Mouse (Mus musculus): Measurements from ENCODE around the gene Tiam1.

The Tiam1 gene

DNA sequence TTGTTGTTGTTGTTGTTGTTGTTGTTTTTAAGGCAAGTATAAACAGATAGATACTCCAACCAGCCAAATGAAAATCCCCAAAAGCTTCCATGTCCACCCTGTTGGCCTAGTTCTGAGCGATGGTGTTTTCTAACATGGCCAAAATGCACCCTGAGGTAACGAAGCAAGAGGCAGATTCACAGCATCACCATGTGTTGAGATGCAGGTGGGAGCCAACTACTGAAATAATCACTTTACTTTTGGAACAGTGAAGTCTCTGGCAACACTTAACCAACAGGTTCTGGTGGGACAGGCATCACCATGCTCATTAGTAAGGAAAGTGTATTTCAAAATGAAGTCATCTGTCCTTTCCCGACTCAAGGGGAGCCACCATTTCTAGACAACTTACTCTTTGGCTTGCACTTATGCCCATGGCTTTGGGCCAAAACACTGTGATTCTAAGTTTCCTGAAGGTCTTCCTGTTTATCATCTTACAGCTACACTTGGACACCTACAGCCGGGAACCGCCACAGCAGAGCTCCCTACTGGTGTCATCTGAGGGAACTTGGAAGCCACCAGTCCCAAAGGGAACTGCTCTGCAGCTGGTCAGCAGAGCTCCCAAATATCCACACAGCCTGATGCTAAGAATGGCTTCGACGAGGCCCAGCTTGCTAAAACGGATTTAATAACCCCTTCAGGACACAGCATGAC, 230.7 kb downstream of the Tiam1 start:
- no peak for ATAC-seq (ENCODE audit: low TSS enrichment)

DNA sequence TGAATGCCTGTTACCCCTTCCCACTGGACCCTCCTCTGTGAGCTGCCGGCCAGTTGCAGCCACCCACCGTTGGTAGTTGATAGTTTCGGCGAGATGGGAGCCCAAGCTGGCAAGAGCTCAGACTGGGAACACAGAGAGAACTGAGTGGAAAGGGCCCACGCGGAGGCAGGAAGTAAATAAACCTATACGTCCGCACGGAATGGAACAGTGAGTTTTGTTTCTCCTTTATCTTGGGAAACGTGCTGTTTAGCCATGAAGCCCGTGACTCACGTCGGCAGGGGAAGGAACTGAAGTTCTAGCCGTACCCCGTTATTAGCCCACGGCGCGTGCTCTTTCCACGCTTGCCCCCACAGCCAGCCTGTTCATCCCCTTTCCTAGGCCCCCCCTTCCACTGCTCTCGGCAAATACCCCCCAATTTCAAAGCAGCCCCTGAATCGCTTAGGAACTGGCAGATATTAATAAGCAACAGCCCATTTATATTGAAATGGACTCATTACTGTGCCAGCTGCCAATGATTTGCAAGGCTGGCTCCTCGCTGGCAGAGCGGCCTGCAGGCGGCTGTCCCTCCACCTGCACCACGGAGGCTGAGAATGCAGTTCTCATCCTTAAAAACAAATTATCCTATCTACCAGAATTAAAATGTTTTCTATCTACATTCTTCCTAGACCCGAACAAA, 234.0 kb downstream of the Tiam1 start:
- ATAC-seq (ENCODE audit: low TSS enrichment) = peak; percentile 50

DNA sequence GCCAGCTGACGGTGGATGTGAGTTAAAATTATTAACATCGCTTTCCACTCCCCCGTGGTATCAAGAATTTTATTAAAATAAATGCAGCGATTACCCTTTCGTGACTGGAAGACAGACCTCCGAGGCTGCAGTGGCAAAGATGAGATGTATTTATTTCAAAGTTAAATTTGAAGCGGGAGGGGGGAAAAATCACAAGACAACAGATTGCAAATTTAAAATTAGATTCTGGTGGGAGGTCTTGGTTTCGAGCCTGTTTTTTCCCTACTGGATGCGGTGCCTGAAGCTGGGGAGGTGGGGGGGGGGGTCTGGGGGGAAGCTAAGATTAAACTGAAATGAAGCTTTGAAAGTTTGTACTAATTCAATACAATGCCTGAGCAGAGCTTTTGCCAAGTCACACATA, 235.9 kb downstream of the Tiam1 start:
- peak; percentile 20; the same call in 1 of the 2 replicates for ATAC-seq (ENCODE audit: low TSS enrichment)

DNA sequence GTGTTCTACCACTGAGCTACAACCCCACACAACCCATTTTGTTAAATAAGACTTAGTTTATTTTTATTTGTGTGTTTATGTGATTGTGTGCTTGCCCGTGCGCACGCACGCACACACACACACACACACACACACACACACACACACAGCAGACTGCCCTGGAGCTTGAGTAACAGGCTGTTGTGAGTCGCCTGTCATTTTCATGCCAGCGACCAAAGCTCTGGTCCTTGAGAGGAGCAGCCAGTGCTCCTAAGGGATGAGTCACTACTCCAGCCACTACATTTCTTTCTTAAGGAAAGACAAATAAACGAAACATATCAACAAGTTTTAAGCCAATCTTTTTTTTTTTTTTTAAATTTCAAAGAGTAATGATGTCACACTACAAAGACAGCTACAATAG, 236.7 kb downstream of the Tiam1 start:
- ATAC-seq (ENCODE audit: low TSS enrichment) = no peak

DNA sequence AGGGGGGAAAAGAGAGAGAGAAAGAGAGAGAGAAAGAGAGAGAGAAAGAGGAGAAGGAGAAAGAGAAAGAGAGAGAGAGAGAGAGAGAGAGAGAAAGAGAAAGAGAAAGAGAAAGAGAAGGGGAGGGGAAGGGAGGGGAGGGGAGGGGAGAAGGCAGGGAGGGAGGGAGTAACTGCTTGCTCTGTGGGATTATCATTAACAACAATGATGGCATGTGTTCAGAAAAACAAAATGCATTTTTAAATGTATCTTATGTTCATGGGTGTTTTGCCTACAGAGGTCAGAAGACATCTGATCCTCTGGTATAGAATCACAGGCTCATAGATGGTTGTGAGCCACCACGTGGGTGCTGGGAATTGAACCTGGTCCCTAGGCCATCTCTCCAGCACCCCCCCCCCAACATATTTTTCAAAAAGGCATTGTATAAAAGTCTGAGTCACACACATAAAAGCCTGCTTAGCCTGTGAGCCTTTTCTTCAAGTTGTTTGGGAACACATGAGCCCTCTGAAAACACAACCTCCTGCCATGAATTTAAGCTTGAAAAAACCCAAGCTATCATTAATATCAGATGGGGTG, 237.8 kb downstream of the Tiam1 start:
- ATAC-seq (ENCODE audit: low TSS enrichment) = no peak

DNA sequence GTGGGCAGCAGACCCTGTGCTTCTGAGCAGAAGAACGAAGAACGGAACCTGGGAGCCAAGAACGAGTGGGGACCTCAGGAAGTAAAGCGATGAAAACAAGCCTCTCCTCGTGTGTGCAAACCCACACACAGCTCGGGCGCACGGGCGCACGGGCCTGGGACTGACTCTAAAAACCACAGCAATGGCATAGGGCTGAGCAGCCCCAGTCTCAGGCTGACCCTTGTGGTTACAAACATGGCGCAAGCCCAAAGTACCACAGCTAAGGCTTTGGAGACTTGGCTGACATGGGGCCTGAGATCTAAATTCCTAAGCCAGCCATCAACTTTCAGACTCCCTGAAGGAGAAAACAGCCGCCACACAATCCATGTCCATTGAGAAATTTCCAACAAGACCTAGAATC, 239.4 kb downstream of the Tiam1 start:
- no peak for ATAC-seq (ENCODE audit: low TSS enrichment)

DNA sequence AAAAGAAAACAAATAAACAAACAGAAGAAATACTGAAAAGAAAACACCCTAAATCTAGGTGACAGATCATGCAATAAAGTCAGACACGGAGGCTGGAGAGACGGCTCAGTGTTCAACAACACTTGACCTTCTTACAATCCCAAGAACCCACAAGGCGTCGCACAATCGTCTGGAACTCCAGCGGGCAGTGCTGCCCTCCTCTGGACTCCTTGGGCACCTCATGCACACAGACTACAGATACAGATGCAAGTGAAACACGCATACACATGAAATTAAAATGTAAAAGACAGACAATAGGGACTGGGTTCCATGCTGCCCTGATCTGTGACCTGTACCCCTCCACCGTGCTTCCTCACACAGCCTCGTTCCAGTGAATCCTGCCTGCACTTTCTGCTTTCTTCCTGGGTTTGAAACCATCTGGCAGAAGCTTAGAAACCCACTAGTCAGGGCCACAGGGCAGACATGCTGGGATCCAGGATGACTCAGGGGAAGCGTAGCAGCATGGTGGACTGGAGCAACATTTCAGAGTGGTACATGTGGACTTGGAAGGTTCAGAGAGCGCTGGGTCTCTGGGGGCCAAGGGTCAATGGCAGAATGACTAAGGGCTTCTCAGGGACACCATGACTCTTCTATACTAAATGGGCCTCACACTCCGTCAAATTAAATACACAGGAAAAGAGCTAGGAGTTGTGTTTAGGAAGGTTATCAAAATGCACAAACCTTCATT, 240.8 kb downstream of the Tiam1 start:
- ATAC-seq (ENCODE audit: low TSS enrichment) = no peak

DNA sequence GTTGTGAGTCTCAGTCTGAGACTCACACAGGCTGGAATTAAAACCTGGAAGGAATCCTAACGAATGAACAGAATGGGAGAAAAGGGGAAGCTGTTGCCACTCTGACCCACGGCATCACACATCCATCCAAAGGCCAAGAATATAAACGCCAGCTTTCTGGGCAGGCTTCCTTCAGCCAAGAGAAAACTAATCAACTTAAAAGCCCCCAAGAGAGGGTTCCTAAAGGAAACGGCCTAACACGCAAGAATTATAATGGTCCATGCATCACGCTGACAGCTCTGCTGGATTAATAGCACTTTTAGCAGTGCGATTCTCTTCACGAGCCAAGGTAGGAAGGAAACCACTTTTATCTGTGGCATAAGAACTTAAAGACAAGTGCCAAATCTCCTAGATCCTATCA, 242.9 kb downstream of the Tiam1 start:
- ATAC-seq (ENCODE audit: low TSS enrichment) = no peak

DNA sequence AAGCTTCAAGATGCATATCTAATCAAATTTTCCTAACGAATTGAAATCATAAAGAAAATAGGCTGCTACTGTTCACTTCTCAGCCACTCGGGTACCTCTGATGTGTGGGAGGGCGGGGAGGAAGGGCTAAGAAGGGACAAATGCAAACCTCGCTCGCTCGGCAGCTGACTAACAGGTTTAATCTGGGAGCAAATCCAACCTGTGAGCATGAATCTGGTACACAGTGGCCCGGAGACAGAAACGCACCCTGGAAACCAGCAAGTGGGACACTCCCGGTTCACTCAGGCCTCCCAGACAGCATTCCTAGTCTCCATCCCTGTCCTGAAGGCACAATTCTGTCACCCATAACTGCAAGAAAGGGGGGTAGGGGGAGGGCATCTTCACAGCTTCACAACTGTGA, 244.4 kb downstream of the Tiam1 start:
- peak; percentile 44 for ATAC-seq (ENCODE audit: low TSS enrichment)

DNA sequence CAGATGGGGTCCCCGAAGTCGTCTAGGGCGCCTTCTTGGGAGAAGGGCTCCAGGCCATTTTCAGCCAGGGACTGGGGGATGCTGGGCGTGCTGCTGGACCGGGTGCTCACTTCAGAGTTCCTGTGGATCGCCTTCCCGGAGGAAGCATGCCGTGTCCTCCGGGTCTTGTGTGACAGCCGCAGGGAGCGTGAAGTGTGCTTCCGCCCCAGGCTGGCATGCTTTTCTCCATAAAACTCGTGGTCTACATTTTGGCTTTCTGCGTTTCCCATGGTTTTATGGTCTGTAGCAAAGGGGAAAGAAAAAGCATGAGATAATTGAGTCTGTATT, 245.3 kb downstream of the Tiam1 start:
- ATAC-seq (ENCODE audit: low TSS enrichment) = peak; percentile 14

DNA sequence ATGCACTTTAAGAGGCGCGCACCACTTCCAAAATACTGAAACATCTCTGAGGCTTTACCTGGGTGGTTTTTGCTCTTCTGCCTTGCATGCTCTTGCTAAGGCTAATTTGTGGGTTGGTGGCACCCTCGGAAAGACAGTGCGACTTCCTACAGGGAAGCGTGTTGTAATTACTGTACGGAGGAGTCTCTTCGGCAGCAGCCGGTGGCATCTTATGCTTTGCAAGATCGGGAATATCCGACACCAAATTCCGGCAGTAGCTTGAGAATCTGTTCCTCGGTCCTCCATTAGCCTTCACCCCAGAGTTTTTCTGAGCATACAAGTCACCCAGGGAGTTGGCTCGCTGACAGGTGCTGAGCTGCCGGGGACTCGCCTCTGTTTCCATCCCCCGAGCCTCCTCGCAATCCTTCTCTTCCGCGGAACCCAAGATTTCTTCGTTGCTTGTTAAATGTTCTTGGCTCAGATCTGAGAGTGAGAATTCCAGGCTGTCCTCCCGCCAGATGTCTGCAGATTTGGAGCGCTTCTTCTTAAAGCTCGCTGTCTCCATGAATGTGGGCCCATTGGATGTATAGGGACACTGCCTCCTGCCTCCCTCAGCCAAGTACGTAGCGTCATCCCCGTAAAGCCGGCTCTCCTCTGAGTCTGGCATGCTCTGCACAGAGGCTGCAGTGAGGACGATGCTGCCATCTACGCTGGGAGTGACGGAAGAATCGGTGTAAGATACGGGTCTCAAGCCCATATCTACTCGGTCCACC, 245.8 kb downstream of the Tiam1 start:
- peak; percentile 84 for ATAC-seq (ENCODE audit: low TSS enrichment)

DNA sequence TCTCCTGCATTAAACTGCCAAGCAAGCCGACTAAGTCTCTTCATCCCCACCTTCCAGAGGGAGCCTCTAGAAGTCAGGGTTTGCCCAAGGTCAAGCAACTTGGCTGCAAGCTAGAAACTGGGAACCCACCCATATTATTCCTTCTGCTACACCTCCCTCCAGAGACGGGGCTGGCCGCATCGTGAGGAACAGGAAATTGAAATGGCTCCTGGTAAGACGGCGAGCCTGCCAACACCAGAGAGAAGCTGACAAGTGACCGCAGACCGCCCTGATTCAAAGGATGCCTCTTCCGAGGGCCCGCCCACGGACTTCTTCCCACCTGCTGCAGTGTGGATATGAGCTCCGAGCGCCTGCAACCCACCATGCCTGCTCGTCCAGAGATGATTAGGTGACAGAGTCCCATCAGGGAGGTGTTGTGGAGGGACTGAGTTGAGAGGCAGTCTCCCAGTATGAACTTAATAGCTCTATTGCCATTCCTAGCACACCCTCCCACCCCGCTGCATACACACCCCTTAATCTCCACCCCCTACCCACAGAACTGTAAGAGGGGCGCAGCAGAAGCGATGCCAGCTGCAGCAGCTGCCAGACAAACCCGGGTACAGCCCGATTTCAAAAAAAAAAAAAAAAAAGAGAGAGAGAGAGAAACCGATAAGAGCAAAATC, 246.6 kb downstream of the Tiam1 start:
- ATAC-seq (ENCODE audit: low TSS enrichment) = no peak

DNA sequence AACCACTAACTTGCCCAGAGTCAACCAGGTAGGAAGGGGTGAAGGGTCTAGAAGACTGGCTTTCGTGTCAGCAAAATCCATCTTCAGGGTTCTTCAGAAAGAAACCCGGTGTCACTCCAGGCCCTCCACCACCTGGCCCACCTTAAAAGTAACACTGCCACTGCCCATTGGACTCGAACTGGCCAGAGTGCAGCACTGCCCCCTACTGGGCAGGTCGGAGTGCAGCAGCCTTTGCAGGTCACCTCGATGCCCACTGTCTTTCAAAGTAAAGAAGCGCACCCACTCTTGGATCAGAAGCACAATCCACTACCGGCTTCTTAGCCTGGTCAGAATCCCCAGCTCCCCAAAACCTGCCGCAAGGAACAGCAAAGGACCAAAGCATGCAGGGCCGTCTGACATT, 247.2 kb downstream of the Tiam1 start:
- no peak for ATAC-seq (ENCODE audit: low TSS enrichment)

DNA sequence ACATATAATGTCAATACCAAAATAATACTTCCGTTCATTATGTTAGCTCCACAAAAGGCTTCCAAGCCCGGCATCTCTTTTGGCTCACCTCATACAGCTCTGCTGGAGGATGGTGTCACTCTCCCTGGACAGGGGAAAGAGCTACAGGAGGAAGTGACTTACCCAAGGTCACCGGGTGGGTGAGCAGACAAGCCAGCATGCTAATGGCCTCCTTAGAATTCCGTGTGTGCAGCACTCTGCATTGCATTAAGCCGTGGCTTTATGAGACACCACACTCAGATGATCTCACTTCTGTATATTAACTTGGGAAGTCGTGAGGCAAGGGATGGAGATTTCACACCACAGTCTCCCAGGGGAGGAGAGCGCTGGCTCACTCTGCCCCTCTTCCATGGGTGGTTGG, 248.3 kb downstream of the Tiam1 start:
- peak; percentile 21; the same call in 1 of the 2 replicates for ATAC-seq (ENCODE audit: low TSS enrichment)

DNA sequence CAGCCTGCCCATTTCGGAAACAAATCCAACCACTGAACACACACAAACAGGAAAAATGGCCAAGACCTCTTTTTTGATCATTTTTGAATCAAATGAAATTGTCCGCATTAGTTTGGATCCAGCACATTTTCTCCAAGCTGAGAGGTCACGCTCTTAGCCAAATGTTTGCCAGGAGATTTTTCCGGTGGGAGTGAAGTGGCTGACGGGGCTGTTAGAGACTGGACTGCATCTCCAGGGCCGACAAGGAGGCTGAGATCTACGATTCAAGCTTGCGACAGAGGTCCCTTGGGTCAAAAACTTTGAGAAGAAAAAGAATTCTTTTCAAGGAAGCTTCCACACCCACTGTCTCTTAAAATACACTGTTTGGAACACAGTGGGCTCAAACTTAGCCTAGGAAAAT, 248.8 kb downstream of the Tiam1 start:
- no peak for ATAC-seq (ENCODE audit: low TSS enrichment)

DNA sequence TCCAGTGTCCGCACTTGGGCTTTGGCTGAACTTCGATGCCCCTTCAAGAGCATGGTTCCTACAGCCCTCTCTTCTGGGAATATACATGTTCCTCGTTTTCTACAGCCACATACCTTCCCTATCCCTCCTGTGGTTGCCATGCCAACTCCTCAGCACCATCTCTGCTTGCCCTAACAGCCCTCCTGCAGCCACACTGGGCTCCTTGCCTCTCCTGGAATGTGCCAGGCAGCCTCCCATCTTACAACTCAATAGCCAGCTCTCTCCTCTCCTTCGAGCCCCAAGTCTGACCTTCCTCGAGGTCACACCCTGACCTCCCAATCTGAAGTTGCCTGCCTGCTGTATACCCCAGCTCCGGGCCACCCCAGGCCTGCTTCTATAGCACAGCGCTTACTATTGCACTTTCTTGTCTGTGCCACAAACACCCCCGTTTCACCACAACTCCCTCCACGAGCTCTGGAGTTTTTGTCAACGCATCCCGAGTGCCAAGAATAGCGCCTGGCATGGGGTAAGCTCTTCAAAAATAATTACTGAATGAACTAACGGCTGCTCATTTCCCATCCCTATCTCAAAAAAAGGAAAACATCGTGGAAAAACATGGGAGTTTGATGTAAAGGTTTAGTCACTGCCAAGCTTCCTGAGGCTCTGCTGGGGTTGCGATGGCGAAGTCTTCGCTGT, 252.9 kb downstream of the Tiam1 start:
- peak; percentile 66 for ATAC-seq (ENCODE audit: low TSS enrichment)

DNA sequence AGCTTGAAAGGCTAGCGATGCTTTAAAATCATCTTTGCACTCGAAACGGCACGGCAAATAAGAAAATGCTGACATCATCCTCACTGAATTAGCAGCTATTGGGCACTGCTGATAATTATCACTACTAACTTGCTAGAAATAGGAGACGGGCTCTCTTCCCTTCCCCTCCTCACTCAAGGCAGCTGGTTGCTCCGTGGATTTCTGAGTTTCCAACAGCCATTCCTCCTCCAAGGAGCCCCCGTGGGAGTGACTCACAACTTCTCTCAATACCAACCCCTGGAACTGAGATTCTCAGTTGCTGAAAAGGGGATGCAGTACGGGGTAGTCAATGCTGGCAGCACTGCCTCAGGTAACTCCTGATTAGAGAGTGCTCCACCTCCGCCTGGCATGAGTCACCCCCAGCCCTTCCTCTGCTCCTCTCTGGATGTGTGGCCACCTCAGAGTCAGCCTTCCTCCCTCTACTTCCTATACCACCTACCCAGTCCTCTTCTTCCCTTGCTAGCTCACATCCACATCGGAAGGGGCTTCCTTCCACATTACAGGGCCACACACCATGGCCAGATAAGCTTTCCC, 253.6 kb downstream of the Tiam1 start:
- peak; percentile 33 for ATAC-seq (ENCODE audit: low TSS enrichment)

DNA sequence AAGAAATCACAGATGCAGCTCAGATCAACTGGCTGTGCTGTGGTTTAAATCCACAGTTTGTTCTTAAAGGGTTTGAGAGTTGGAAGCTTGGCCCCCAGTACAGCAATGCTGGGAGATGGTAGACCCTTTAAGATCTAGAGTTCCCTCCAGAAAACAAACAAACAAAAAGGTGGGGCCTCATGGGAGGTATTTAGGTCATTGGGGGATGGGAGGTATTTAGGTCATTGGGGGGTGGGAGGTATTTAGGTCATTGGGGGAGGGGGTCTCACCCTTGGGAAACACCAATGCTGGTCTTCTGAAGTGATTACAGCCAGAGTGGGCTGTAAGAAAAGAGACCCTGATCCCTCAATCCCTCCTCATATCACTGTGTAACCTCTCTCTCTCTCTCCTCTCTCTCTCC, 257.0 kb downstream of the Tiam1 start:
- ATAC-seq (ENCODE audit: low TSS enrichment) = no peak

DNA sequence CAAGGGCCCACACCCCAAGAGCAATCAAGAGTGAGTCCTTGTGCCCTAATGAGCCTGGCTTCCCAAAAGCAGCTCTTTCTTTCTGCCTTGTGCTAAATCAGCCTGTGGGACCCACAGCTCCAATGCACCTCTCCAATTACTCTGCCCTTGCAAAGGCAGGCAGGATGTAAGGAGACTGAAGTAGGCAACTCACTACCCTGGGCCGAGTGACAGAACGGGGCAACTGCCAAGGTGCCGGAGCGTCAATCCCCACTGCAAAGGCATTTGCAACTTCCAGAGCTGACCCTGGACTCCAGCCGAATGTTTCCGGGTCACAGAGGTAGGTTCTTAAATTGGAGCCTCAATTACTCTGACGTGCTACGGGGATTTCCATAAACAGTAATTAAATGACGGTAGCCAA, 257.9 kb downstream of the Tiam1 start:
- no peak for ATAC-seq (ENCODE audit: low TSS enrichment)

DNA sequence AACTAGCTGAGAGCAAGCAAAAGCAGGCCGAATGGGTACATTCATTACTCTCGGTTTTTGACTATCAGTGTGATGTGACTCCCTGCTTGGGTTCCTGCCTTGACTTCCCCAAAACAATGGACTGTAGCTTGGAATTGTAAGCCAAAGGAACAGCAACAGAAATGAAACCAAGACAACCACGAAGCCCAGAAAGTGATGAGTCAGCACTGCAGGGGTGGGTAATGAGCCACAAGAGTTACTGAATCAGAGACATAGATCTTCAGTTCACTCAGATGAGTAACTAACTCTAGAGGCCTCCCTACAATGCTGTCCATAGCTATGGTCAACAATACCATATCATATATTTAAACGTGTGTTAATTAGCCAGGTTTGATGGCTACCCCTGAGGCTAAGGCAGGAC, 259.7 kb downstream of the Tiam1 start:
- no peak for ATAC-seq (ENCODE audit: low TSS enrichment)
